Mouse (Mus musculus) MEL (cell line): ENCODE data around the gene Tmc6. TPM values are rescaled to one million over a fixed set of nuclear protein-coding genes. Genes with fewer than 3 reads are reported as not detected.

ENCODE experiments used
- DNase-seq: peaks from one replicate; pipeline ENCODE4 v3.0.0; 2011; ENCODE audit warnings: low read depth, low spot score
- H3K27ac ChIP-seq: 2 replicates; pipeline ENCODE4 v1.5.1; 2012; ENCODE audit warnings: low read depth, mild to moderate bottlenecking, control low read depth, low read length, moderate library complexity; ENCODE audit not compliant: control insufficient read depth
- H3K27me3 ChIP-seq, 2 experiments: fragments of 150-350 bp in 1 of 2; sonication (generic) in 1 of 2; 2 replicates each; pipeline ENCODE4 v1.6.1; 2012; ENCODE audit warnings: low read length in 2 of 2, mild to moderate bottlenecking in 2 of 2, improper control_type of control experiment in 1 of 2, moderate library complexity in 1 of 2; ENCODE audit not compliant: insufficient read depth in 2 of 2, control insufficient read depth in 1 of 2
- H3K36me3 ChIP-seq, 2 experiments: 2 replicates each; pipeline ENCODE4 v1.6.1; 2012 to 2014; ENCODE audit warnings: low read length in 2 of 2, improper control_type of control experiment in 1 of 2, inconsistent platforms in 1 of 2, mild to moderate bottlenecking in 1 of 2; ENCODE audit not compliant: insufficient read depth in 2 of 2, control insufficient read depth in 1 of 2
- H3K4me1 ChIP-seq, 2 experiments: fragments of 150-350 bp in 1 of 2; sonication (generic) in 1 of 2; 2 replicates each; pipeline ENCODE4 v1.6.1; 2012; ENCODE audit warnings: low read length in 2 of 2, improper control_type of control experiment in 1 of 2, mild to moderate bottlenecking in 1 of 2; ENCODE audit not compliant: insufficient read depth in 2 of 2, control insufficient read depth in 1 of 2
- H3K4me3 ChIP-seq, 2 experiments: fragments of 150-350 bp in 1 of 2; sonication (generic) in 1 of 2; 2 replicates each; pipeline ENCODE4 v1.5.1; 2012; ENCODE audit warnings: low read depth in 2 of 2, low read length in 2 of 2, mild to moderate bottlenecking in 2 of 2, moderate library complexity in 2 of 2, control low read depth in 1 of 2, improper control_type of control experiment in 1 of 2; ENCODE audit not compliant: control insufficient read depth in 1 of 2, insufficient read depth in 1 of 2
- H3K79me2 ChIP-seq: 2 replicates; pipeline ENCODE4 v1.6.1; 2012; ENCODE audit warnings: mild to moderate bottlenecking, low read length, moderate library complexity; ENCODE audit not compliant: control insufficient read depth, poor library complexity, insufficient read depth
- H3K9ac ChIP-seq: 2 replicates; pipeline ENCODE4 v1.6.1; 2012; ENCODE audit warnings: low read depth, mild to moderate bottlenecking, control low read depth, low read length, moderate library complexity; ENCODE audit not compliant: control insufficient read depth, poor library complexity, severe bottlenecking
- H3K9me3 ChIP-seq: fragments of 150-350 bp; sonication (generic); replicated peaks from 2 replicates; pipeline ENCODE4 v1.6.1; 2012; ENCODE audit warnings: mild to moderate bottlenecking, low read length, improper control_type of control experiment, moderate library complexity; ENCODE audit not compliant: insufficient read depth
- CHD2 ChIP-seq: IDR thresholded peaks from 2 replicates; pipeline ENCODE4 v1.6.1; 2011; ENCODE audit warnings: low read length, improper control_type of control experiment
- E2F4 ChIP-seq: IDR thresholded peaks from 2 replicates; pipeline ENCODE4 v1.6.1; 2011; ENCODE audit warnings: low read depth, low read length, improper control_type of control experiment, borderline replicate concordance
- ELF1 ChIP-seq: IDR thresholded peaks from 2 replicates; pipeline ENCODE4 v1.6.1; 2014; ENCODE audit warnings: low read depth, mild to moderate bottlenecking, inconsistent platforms, low read length, improper control_type of control experiment, moderate library complexity
- EP300 ChIP-seq, 2 experiments: IDR thresholded peaks; 2 replicates each; pipeline ENCODE4 v1.6.1; 2011; ENCODE audit warnings: improper control_type of control experiment in 2 of 2, low read length in 2 of 2, low read depth in 1 of 2, mild to moderate bottlenecking in 1 of 2
- HCFC1 ChIP-seq: IDR thresholded peaks from 2 replicates; pipeline ENCODE4 v1.6.1; 2012; ENCODE audit warnings: low read depth, mild to moderate bottlenecking, inconsistent platforms, low read length, improper control_type of control experiment, moderate library complexity
- KAT2A ChIP-seq: conservative IDR thresholded peaks from 2 replicates; pipeline ENCODE4 v1.6.1; 2012; ENCODE audit warnings: low read depth, low read length, improper control_type of control experiment, inconsistent platforms
- MEF2A ChIP-seq: IDR thresholded peaks from 2 replicates; pipeline ENCODE4 v1.6.1; 2014; ENCODE audit warnings: low read depth, mild to moderate bottlenecking, inconsistent platforms, low read length, improper control_type of control experiment; ENCODE audit not compliant: poor library complexity, insufficient replicate concordance, severe bottlenecking; ENCODE audit errors: extremely low read depth
- MXI1 ChIP-seq: IDR thresholded peaks from 2 replicates; pipeline ENCODE4 v1.6.1; 2011; ENCODE audit warnings: mild to moderate bottlenecking, low read depth, low read length, improper control_type of control experiment
- MYC ChIP-seq: IDR thresholded peaks from 2 replicates; pipeline ENCODE4 v1.6.1; 2011; ENCODE audit warnings: low read depth, mild to moderate bottlenecking, low read length, improper control_type of control experiment, moderate library complexity
- NELFE ChIP-seq: IDR thresholded peaks from 2 replicates; pipeline ENCODE4 v1.6.1; 2011; ENCODE audit warnings: low read depth, low read length, improper control_type of control experiment
- NRF1 ChIP-seq: IDR thresholded peaks from 2 replicates; pipeline ENCODE4 v1.6.1; 2014; ENCODE audit warnings: low read depth, mild to moderate bottlenecking, inconsistent platforms, low read length, improper control_type of control experiment, moderate library complexity; ENCODE audit not compliant: poor library complexity, insufficient read depth, severe bottlenecking
- POLR2A ChIP-seq, 2 experiments: IDR thresholded peaks; 2 replicates each; pipeline ENCODE4 v1.6.1; 2011 to 2012; ENCODE audit warnings: low read length in 2 of 2, mild to moderate bottlenecking in 2 of 2, control low read depth in 1 of 2, improper control_type of control experiment in 1 of 2, low read depth in 1 of 2, moderate library complexity in 1 of 2; ENCODE audit not compliant: control insufficient read depth in 1 of 2, insufficient read depth in 1 of 2, poor library complexity in 1 of 2
- POLR2AphosphoS2 ChIP-seq: IDR thresholded peaks from 2 replicates; pipeline ENCODE4 v1.6.1; 2011; ENCODE audit warnings: low read length, improper control_type of control experiment
- POLR2AphosphoS5 ChIP-seq: IDR thresholded peaks from 2 replicates; pipeline ENCODE4 v1.6.1; 2012; ENCODE audit warnings: low read depth, borderline replicate concordance, mild to moderate bottlenecking, inconsistent platforms, low read length, moderate library complexity, mixed read lengths
- SIN3A ChIP-seq: IDR thresholded peaks from 2 replicates; pipeline ENCODE4 v1.6.1; 2012; ENCODE audit warnings: low read length, improper control_type of control experiment, inconsistent platforms
- SMC3 ChIP-seq: IDR thresholded peaks from 2 replicates; pipeline ENCODE4 v1.6.1; 2011; ENCODE audit warnings: low read depth, low read length, improper control_type of control experiment
- TAL1 ChIP-seq: IDR thresholded peaks from 2 replicates; pipeline ENCODE4 v1.6.1; 2012; ENCODE audit warnings: mild to moderate bottlenecking, inconsistent platforms, low read length, moderate library complexity, mixed read lengths
- UBTF ChIP-seq: IDR thresholded peaks from 2 replicates; pipeline ENCODE4 v1.6.1; 2012; ENCODE audit warnings: low read depth, mild to moderate bottlenecking, inconsistent platforms, low read length, improper control_type of control experiment, moderate library complexity, borderline replicate concordance; ENCODE audit not compliant: insufficient read depth
- USF2 ChIP-seq, 2 experiments: IDR thresholded peaks; 2 replicates each; pipeline ENCODE4 v1.6.1; 2011 to 2012; ENCODE audit warnings: improper control_type of control experiment in 2 of 2, low read length in 2 of 2, borderline replicate concordance in 1 of 2, inconsistent platforms in 1 of 2, low read depth in 1 of 2, mild to moderate bottlenecking in 1 of 2; ENCODE audit not compliant: insufficient read depth in 1 of 2
- ZKSCAN1 ChIP-seq: IDR thresholded peaks from 2 replicates; pipeline ENCODE4 v1.6.1; 2012; ENCODE audit warnings: low read depth, mild to moderate bottlenecking, inconsistent platforms, low read length, improper control_type of control experiment, moderate library complexity
- ZMIZ1 ChIP-seq: IDR thresholded peaks from 2 replicates; pipeline ENCODE4 v1.6.1; 2012; ENCODE audit warnings: low read depth, mild to moderate bottlenecking, inconsistent platforms, low read length, improper control_type of control experiment, moderate library complexity
- polyA plus RNA-seq, 2 experiments: library from polyadenylated mRNA; stranded (reverse) in 1 of 2; unstranded in 1 of 2; fragments of >175 nt in 1 of 2; fragments of >200 nt in 1 of 2; gene quantifications; 2 replicates each; pipeline versions ENCODE4 v1.2.1 to v1.2.4; 2012; ENCODE audit warnings: low replicate concordance in 2 of 2, low read depth in 1 of 2; ENCODE audit not compliant: insufficient read length in 2 of 2, insufficient read depth in 1 of 2, missing spikeins in 1 of 2
- total RNA-seq: library from RNA; depleted of rRNA; stranded (reverse); fragments of 300-350 nt; gene quantifications from 2 replicates; pipeline ENCODE4 v1.2.3, GENCODE M21; 2012

The Tmc6 gene
- total and polyA plus RNA-seq, 3 experiments, result 48.8 to 61.2 TPM; not detected in 1

DNA sequence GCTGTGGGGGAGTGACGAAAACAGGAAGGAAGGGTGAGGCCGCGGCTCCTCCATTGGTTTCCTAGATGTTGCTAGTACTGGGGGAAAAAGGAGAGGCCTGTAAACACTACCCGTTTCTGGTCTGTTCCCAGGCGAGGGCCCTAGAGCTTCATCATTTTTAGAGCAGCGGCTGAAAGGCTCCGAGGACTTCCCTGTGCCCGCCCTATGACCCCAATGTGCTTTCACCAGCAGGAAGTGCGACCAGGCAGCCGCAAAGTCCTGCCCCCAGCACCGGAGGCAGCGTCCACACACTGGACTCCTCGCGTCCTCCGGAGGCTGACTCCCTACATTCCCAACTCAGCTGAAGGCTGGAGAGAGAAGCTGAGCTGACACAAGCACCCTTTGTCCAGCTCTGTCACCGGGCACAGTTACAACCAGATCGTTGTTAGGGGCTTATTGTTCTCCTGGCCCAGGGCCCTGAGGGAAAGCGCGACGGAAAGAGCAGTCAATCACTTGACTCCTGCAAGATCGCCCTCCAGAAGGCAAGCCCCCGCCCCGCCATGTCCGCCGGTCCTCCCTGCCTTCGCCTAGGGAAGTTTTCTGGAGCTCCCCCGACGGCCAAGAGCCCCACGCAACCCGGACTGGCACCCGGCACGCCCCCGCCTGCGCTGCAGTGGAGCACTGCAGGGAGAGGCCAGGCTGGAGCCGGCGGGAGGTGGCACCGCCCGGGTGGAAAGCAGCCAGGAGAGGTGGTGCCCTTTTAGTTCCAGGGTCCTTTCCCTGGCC lies 2.4 kb downstream of the Tmc6 start (continued):
- TF ChIP-seq HCFC1, result peak; percentile 47
- TF ChIP-seq SIN3A, result peak; percentile 74; the same call in 1 of the 2 replicates
- TF ChIP-seq UBTF, result no peak

DNA sequence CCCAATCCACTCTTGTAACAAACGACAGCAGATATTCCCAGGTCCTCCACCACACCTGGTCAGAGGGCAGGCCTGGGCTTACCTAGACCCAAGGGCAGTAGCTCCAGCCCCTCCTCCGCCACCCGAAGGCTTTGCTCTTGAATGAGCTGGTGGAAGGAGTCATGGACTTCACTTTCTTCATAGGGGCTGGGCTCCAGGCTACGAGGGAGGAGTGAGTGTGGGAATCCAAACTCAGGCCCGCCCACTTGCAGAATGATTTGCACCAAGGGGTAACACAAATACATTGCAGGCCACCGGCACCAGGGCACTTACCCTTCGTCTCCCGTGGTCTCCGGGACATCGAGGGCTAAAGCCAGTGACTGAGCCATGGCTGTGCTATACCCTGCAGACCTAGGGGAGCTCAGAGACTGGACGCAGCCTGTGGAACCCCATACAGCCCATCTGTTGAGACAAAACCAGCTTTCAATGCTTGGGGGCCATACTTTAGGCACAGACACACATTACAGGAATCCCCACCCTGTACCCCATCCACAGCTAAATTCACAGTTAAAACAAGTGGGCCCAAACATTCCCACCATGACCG lies 3.1 kb downstream of the Tmc6 start:
- H3K27ac ChIP-seq, result peak overlapping the region; percentile 96
- TF ChIP-seq MXI1 (0 out of 2 replicates have a peak, but pooled peaks have one; percentile 8), POLR2A (IDR thresholded peaks at IDR 0.05; ENCODE audit: control insufficient read depth in 1 of 2, insufficient read depth in 1 of 2, low read depth in 1 of 2, low read length in 2 of 2, poor library complexity in 1 of 2) (no peak)
- H3K36me3 ChIP-seq, result no peaks in the 10 kb centered on the region; a peak in 2 of 4 replicates
- H3K9ac ChIP-seq, result peak overlapping the region; percentile 77
- H3K79me2 ChIP-seq, result peaks cover 34% of the 10 kb centered on the region
- no peaks in the 10 kb centered on the region for H3K27me3 ChIP-seq
- peak overlapping the region; percentile 67 to 74 for H3K4me3 ChIP-seq
- no peaks in the 10 kb centered on the region for H3K9me3 ChIP-seq
- peaks cover 3 to 13% of the 10 kb centered on the region in 2 experiments; a peak in 2 of 4 replicates for H3K4me1 ChIP-seq
- DNase-seq, result peak; percentile 76

DNA sequence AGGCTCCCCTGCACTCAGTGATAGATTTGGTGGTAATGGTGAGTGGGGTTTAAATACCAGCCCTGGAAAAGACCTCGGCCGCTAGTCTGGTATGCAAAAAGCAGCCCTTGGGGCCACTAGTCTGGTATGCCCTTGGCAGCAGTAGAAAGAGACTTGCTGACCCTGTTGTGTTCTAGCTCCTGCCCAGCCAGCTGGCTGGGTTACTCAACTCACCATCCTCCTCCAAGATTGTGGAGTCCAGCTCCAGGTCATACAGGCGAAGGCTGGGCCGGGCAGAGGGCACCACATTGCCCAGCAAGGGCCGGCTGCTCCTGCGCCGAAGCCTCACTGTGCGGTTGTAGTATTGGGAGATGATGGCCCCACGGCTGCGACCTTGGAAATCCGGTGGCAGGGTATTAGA lies 4.0 kb downstream of the Tmc6 start:
- H3K36me3 ChIP-seq, result no peaks in the 10 kb centered on the region; a peak in 2 of 4 replicates
- no peak overlapping the region for H3K4me3 ChIP-seq
- H3K4me1 ChIP-seq, result peaks cover 3 to 13% of the 10 kb centered on the region in 2 experiments; a peak in 2 of 4 replicates
- H3K27me3 ChIP-seq, result no peaks in the 10 kb centered on the region
- no peak overlapping the region for H3K27ac ChIP-seq
- TF ChIP-seq EP300 (IDR thresholded peaks at IDR 0.05; ENCODE audit: low read depth in 1 of 2, low read length in 2 of 2) (no peak), MYC (no peak), POLR2AphosphoS2 (no peak), KAT2A (no peak), TAL1 (no peak), ZMIZ1 (no peak), UBTF (no peak), CHD2 (no peak), POLR2AphosphoS5 (no peak), USF2 (IDR thresholded peaks at IDR 0.05; ENCODE audit: borderline replicate concordance in 1 of 2, insufficient read depth in 1 of 2, low read depth in 1 of 2, low read length in 2 of 2) (no peak), NELFE (no peak), SMC3 (no peak), POLR2A (IDR thresholded peaks at IDR 0.05; ENCODE audit: control insufficient read depth in 1 of 2, insufficient read depth in 1 of 2, low read depth in 1 of 2, low read length in 2 of 2, poor library complexity in 1 of 2) (no peak), ELF1 (no peak), E2F4 (no peak), NRF1 (no peak), ZKSCAN1 (no peak), MEF2A (no peak), HCFC1 (no peak)
- H3K9me3 ChIP-seq, result no peaks in the 10 kb centered on the region
- H3K9ac ChIP-seq, result no peak overlapping the region
- no peak for DNase-seq
- H3K79me2 ChIP-seq, result peaks cover 32% of the 10 kb centered on the region
